Mouse (Mus musculus): ENCODE measurements around the gene Nelfa.
"Not testable (repeated sequence)": the region's sequence is repeated elsewhere in the genome, so short reads cannot be mapped to it uniquely, and the experiment has no call there.

DNA sequence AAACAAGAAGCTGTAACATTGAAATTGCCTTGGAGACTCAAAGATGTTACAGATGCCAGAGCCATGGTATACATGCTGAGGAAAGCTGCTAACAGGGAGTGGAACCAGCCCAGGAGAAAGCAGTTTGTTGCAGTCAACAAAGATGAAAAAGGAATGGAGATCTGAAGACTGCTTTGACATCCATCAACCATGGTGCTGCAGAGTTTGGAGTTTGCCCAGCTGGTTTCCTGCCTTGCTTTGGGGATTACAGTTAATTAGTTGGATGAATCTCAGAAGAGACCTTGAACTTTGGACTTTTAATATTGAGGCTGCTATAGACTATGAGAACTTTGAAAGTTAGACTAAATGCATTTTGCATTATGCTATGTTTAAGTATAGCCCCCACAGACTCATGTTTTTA is 21.2 kb downstream of the Nelfa start:
- not testable (repeated sequence) for TF ChIP-seq CTCF (IDR thresholded peaks at IDR 0.05; ENCODE audit: borderline replicate concordance, insufficient read depth, low read length); POLR2A (IDR thresholded peaks at IDR 0.05; ENCODE audit: low read depth, low read length)

Data from embryonic fibroblast, embryonic 13.5 days (primary cell).